Mouse (Mus musculus) liver, adult 2 months (tissue): Measurements from ENCODE around the gene Rrp8.

ENCODE experiments used
- CTCF ChIP-seq: fragments of 200-500 bp; IDR thresholded peaks from 2 replicates; pipeline ENCODE4 v1.5.1; 2011; ENCODE audit warnings: low read depth, low read length, control low read depth
- POLR2A ChIP-seq: fragments of 200-500 bp; IDR thresholded peaks from 2 replicates; pipeline ENCODE4 v1.6.1; 2011; ENCODE audit warnings: low read length, control low read depth; ENCODE audit not compliant: insufficient read depth; ENCODE audit errors: extremely low read depth

DNA sequence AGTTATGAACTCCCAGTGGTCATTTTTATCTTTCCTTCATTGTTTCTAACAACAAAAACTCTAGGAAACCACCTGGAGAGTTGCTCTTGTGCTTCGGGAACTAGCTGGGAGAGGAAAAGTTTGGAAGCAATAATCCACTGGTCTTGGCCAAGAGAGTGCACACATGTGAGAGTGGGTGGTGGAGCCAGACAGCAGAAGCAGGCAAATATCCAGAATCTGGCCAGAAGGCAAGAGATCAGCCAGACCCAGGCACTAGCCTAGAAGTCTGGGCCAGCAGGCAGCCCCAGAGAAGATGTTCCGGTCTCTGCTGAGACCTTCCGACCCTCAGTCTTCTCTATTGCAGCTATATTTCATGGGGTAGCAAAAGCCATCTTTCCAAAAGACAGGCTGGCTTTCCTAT lies 32.8 kb upstream of the Rrp8 start:
- no peak for TF ChIP-seq POLR2A
- no peak for TF ChIP-seq CTCF
